Mouse (Mus musculus) cerebellum, adult 2 months (tissue): Measurements from ENCODE around the gene Actb. TPM values are rescaled to one million over a fixed set of nuclear protein-coding genes. Genes with fewer than 3 reads are reported as not detected.

Experiments used
- DNase-seq, 2 experiments: peaks; one replicate each; pipeline ENCODE4 v3.0.0; 2021
- H3K27ac ChIP-seq: fragments of 200-500 bp; 2 replicates; pipeline ENCODE4 v1.5.1; 2012; ENCODE audit warnings: low read length, control low read depth, inconsistent platforms; ENCODE audit not compliant: insufficient read depth
- H3K27me3 ChIP-seq: fragments of 200-500 bp; 2 replicates; pipeline ENCODE4 v1.6.1; 2012; ENCODE audit warnings: inconsistent platforms, mild to moderate bottlenecking, low read length, moderate library complexity; ENCODE audit not compliant: control insufficient read depth, insufficient read depth
- H3K4me1 ChIP-seq: fragments of 200-500 bp; 2 replicates; pipeline ENCODE4 v1.6.1; 2011; ENCODE audit warnings: low read length; ENCODE audit not compliant: control insufficient read depth, insufficient read depth
- H3K4me3 ChIP-seq: fragments of 200-500 bp; replicated peaks from 2 replicates; pipeline ENCODE3; 2011; ENCODE audit warnings: mild to moderate bottlenecking, low read depth, low read length, control low read depth; ENCODE audit not compliant: insufficient read depth
- CTCF ChIP-seq: fragments of 200-500 bp; IDR thresholded peaks from 2 replicates; pipeline ENCODE4 v1.5.1; 2011; ENCODE audit warnings: low read depth, mild to moderate bottlenecking, control low read depth, low read length, moderate library complexity, borderline replicate concordance; ENCODE audit not compliant: insufficient read depth
- POLR2A ChIP-seq: fragments of 200-500 bp; IDR thresholded peaks from 2 replicates; pipeline ENCODE4 v1.6.1; 2011; ENCODE audit warnings: low read length, control low read depth, borderline replicate concordance; ENCODE audit not compliant: insufficient read depth
- WGBS: fragments of 180-500 bp; shearing (Covaris S2); methylation state at CpG from one replicate; pipeline ENCODE4 v1.1.7; 2018; 5-methylcytosine and 5-hydroxymethylcytosine counted together
- polyA plus RNA-seq: library from polyadenylated mRNA; depleted of rRNA; stranded (reverse); fragments of >200 nt; gene quantifications from 2 replicates; pipeline ENCODE4 v1.2.3, GENCODE M21; 2012

Actb gene
- polyA plus RNA-seq, 1 experiment = 2,149 TPM

- WGBS = 53% methylated on average over 19 of the region's 19 CpGs
- H3K27me3 ChIP-seq = no peaks in the 10 kb centered on the region
- TF ChIP-seq CTCF (no peak), POLR2A (no peak)
Measured at GRCm38 (mm10) chr5:142937956-142938727, 31.6 kb upstream of the Actb start.

GRCm38 (mm10) chr5:142936336-142936719, 29.8 kb upstream of the Actb start:
- peaks cover 7% of the 10 kb centered on the region; the same call in 1 of the 2 replicates for H3K4me1 ChIP-seq
- 6% methylated on average over 17 of the region's 17 CpGs for WGBS
- TF ChIP-seq POLR2A (no peak), CTCF (peak; percentile 88)
- H3K27me3 ChIP-seq = no peaks in the 10 kb centered on the region
- H3K27ac ChIP-seq = no peak overlapping the region
- DNase-seq = peak; percentile 74 to 86
- peak overlapping the region; percentile 35 for H3K4me3 ChIP-seq

More at GRCm38 (mm10) chr5:142937956-142938727, 31.6 kb upstream of the Actb start:
- no peak for DNase-seq
- Histone ChIP-seq H3K4me1 (no peaks in the 10 kb centered on the region; the same call in 1 of the 2 replicates), H3K27ac (no peak overlapping the region), H3K4me3 (no peak overlapping the region)

DNA sequence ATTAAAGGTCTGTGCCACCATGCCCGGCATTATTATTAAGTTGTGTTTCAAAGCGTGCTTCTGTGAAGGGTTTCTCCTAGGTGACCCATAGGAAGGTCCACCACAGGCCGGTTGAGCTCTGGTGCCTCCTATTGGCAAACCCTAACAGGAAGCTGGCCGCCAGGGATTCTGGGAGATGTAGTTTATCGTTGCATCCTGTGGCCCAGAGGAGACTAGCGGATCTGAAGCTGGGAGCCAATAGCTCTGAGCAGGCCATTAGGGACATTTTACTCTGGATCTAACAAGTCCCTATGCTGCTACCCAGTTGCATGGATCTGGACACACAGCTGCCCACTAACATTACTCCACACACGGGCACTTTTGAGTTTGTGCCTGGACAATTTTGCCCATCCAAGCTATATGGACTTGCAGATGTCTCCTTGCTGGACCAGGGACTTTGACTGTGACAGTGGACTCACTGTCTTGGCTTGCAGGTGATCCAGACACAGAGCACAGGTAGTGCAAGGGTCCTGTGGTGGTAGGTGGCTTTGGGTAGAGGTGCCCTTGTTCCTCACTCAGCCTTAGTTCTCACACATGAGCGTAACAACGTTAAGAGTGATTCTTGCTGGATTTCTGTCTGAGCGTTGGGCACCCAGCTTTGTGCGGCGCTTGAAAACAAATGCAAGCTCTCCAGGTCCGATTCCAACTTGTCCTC, 29.2 kb upstream of the Actb start:
- Histone ChIP-seq H3K27ac (no peak overlapping the region), H3K4me1 (peaks cover 7% of the 10 kb centered on the region; the same call in 1 of the 2 replicates), H3K27me3 (no peaks in the 10 kb centered on the region), H3K4me3 (peak overlapping the region; percentile 35)
- WGBS = 19% methylated on average over 13 of the region's 13 CpGs
- TF ChIP-seq POLR2A (no peak), CTCF (peak; percentile 47; the same call in 1 of the 2 replicates)
- DNase-seq = peak; percentile 86 to 89

- peak; percentile 43 to 49 for DNase-seq
- Histone ChIP-seq H3K4me1 (peaks cover 7% of the 10 kb centered on the region; the same call in 1 of the 2 replicates), H3K27ac (no peak overlapping the region), H3K4me3 (no peak overlapping the region), H3K27me3 (no peaks in the 10 kb centered on the region)
- TF ChIP-seq CTCF (no peak), POLR2A (no peak)
- WGBS = 35% methylated on average over 8 of the region's 8 CpGs
Measured at GRCm38 (mm10) chr5:142932731-142933130, 26.2 kb upstream of the Actb start.

DNA sequence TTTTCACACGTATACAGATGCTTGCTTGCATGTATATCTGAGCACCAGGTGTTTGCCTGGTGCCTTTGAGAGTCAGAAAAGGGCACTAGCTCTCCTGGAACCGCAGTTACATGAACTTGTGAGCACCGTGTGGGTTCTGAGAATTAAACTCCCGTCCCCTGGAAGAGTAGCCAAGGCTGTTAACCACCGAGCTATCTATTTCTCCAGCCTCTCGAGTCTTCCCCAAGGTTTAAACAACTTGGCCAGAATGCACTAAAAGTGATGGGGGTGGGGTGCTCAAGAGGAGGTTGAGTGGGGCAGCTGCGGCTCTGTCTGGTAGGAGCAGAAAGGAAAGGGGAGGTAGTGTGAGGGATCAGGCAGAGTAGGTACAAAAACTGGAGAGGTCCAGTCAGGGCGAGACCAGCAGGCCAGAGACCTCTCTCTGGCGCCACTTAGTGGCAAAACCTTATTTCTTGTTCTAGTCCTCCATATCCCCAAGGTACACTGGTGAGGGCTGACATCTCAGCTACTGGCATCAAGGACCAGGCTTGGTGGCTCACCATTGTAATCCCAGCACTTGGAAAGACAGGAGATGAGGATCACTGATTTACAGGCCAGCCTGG, 25.6 kb upstream of the Actb start:
- Histone ChIP-seq H3K4me3 (no peak overlapping the region), H3K4me1 (peaks cover 7% of the 10 kb centered on the region; the same call in 1 of the 2 replicates), H3K27me3 (no peaks in the 10 kb centered on the region), H3K27ac (no peak overlapping the region)
- WGBS = 35% methylated on average over 9 of the region's 9 CpGs
- peak; percentile 84 for TF ChIP-seq CTCF
- TF ChIP-seq POLR2A = no peak
- DNase-seq = peak; percentile 76 to 84

- DNase-seq = no peak
- TF ChIP-seq CTCF = no peak
- H3K27ac ChIP-seq = no peak overlapping the region
- H3K27me3 ChIP-seq = no peaks in the 10 kb centered on the region
- H3K4me1 ChIP-seq = peaks cover 7% of the 10 kb centered on the region; the same call in 1 of the 2 replicates
- 98% methylated on average over 9 of the region's 9 CpGs for WGBS
- no peak overlapping the region for H3K4me3 ChIP-seq
Measured at GRCm38 (mm10) chr5:142931241-142931745, 24.7 kb upstream of the Actb start.

DNA sequence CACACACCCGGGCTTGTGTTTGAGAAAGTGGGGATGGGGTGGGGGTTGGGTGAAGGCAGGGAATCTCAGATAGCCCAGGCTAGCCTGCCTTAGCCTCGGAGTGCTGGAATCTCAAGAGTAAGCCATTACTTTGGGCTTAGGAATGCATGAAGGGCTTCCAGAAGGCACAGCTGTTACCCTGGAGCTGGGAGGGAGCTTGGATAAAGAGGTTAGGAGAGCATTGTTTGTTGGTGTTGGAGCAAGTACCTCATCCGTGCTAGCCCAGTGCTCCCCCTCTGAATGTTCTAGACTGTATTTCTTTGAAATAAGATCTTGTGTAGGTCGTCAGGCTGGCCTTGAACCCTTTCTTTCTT, 22.8 kb upstream of the Actb start:
- no peak for TF ChIP-seq CTCF
- no peak overlapping the region for H3K27ac ChIP-seq
- no peaks in the 10 kb centered on the region for H3K27me3 ChIP-seq
- peaks cover 7% of the 10 kb centered on the region; the same call in 1 of the 2 replicates for H3K4me1 ChIP-seq
- no peak for DNase-seq
- peak overlapping the region; percentile 27 for H3K4me3 ChIP-seq
- 26% methylated on average over 4 of the region's 4 CpGs for WGBS
